Mouse (Mus musculus): ENCODE results near the gene Gm49486.
A peak's percentile ranks its signal among the peaks of the same experiment; 100 is the strongest.

Gm49486 gene

DNA sequence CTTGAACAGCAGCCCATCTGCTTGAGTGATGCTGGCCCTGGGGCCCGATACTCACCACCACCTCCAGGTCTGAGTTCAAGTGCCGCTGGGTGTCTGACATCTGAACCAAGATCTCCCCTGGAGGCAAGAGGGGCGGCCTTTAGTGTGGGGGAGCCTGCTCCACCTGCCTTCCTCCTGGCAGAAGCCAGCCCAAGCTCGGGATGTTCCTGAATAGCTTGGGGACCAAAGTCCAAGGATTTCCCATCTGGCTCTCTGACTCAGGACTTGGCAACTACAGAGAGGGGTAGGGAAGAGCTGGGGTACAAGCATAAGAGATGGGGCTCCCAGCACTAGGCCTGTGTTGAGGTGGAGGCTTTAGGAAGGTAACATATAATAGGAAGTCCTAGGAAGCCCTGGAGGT lies 54.2 kb downstream of the Gm49486 start:
- Histone ChIP-seq H3K4me3 (replicated peaks; ENCODE audit: low read length) (no peak overlapping the region), H3K4me1 (replicated peaks; ENCODE audit: low read depth, low read length) (peaks cover 47% of the 10 kb centered on the region), H3K27me3 (ENCODE audit: insufficient read depth, low read length) (no peaks in the 10 kb centered on the region), H3K36me3 (ENCODE audit: insufficient read depth, low read length) (peaks cover 28% of the 10 kb centered on the region), H3K9me3 (ENCODE audit: low read length) (no peaks in the 10 kb centered on the region)
- no peak for TF ChIP-seq CTCF (conservative IDR thresholded peaks at IDR 0.05; ENCODE audit: low read length)
- TF ChIP-seq NANOG (IDR thresholded peaks at IDR 0.05; ENCODE audit: borderline replicate concordance, low read length), result no peak
- TF ChIP-seq POU5F1 (IDR thresholded peaks at IDR 0.05; ENCODE audit: borderline replicate concordance, low read length), result no peak

DNA sequence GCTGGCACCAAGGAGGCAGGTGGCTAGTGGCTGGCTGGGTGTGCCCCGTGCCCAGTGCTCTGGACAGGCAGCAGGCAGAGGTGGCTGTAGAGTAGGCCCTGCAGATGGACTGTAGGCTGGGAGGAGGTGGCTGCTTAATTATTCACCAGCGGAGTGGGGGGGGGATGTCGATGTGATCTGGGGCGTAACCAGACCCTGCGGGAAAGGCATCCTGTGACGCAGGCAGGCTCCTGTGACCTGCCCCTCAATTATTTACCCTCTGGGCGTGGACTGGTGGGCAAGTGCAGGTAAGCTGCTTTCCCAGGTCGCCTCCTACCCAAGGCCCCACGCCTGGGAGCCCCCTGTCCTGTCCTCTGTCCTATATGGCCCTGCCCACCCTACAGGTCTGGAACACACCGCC lies 56.2 kb downstream of the Gm49486 start, which contains the start of gene Baiap2l2:
TSS of gene Baiap2l2 (minus strand) at position 139 of the 400 bp plus-strand sequence.
- Histone ChIP-seq H3K36me3 (ENCODE audit: insufficient read depth, low read length) (peaks cover 46% of the 10 kb centered on the region), H3K4me3 (replicated peaks; ENCODE audit: low read length) (no peak within 1 kb of the TSS)
- TF ChIP-seq NANOG (IDR thresholded peaks at IDR 0.05; ENCODE audit: borderline replicate concordance, low read length) (no peak), POU5F1 (IDR thresholded peaks at IDR 0.05; ENCODE audit: borderline replicate concordance, low read length) (no peak)

DNA sequence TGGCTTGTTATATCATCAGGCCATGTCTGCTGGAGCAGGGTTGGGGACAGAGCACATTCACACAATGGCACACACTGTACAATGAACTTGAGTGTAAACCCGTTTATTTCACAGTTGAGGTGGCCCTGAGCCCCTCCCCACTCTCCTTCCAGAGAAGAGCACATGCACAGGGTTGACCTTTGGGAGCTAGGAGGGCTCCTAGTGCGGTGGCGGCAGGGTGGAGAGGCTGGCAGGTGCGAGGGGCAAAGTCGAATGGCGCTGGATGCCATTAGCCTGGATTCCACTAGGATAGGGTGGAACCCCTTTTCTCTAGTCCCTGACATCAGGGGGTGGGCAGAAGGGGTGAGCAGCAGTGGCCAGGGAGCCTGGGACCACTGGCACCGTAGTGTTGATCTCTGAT lies 57.0 kb downstream of the Gm49486 start:
- H3K4me3 ChIP-seq (replicated peaks; ENCODE audit: low read length), result no peak overlapping the region
- H3K9me3 ChIP-seq (ENCODE audit: low read length), result no peaks in the 10 kb centered on the region
- TF ChIP-seq NANOG (IDR thresholded peaks at IDR 0.05; ENCODE audit: borderline replicate concordance, low read length) (no peak), CTCF (conservative IDR thresholded peaks at IDR 0.05; ENCODE audit: low read length) (no peak), POU5F1 (IDR thresholded peaks at IDR 0.05; ENCODE audit: borderline replicate concordance, low read length) (no peak)
- H3K27me3 ChIP-seq (ENCODE audit: insufficient read depth, low read length), result no peaks in the 10 kb centered on the region
- peaks cover 51% of the 10 kb centered on the region for H3K36me3 ChIP-seq (ENCODE audit: insufficient read depth, low read length)
- peaks cover 55% of the 10 kb centered on the region for H3K4me1 ChIP-seq (replicated peaks; ENCODE audit: low read depth, low read length)

More for the DNA sequence above, 56.2 kb downstream of the Gm49486 start, which contains the start of gene Baiap2l2:
- peaks cover 57% of the 10 kb centered on the region for H3K4me1 ChIP-seq (replicated peaks; ENCODE audit: low read depth, low read length)
- H3K9me3 ChIP-seq (ENCODE audit: low read length), result no peaks in the 10 kb centered on the region
- no peaks in the 10 kb centered on the region for H3K27me3 ChIP-seq (ENCODE audit: insufficient read depth, low read length)

DNA sequence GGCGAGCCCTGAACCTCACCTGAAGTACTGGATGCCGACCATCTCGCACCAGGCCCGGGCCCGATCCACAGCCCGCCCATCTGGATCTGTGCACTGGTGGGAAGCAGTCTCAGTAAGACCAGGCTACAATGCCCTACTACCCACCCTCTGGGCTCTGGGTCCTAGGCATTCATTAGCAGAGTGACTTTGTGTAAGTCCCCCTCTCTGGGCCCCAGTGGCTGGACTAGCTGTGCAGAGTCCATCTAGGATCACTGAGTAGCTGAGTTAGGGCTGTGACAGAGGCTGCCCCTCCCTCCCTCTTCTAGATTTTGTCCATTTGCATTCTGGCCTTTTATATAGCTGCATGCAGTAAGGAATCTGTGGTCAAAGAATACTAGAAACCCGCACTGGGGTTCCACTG lies 57.9 kb downstream of the Gm49486 start:
- Histone ChIP-seq H3K4me1 (replicated peaks; ENCODE audit: low read depth, low read length) (peaks cover 46% of the 10 kb centered on the region), H3K36me3 (ENCODE audit: insufficient read depth, low read length) (peaks cover 61% of the 10 kb centered on the region), H3K9me3 (ENCODE audit: low read length) (no peaks in the 10 kb centered on the region), H3K4me3 (replicated peaks; ENCODE audit: low read length) (no peak overlapping the region), H3K27me3 (ENCODE audit: insufficient read depth, low read length) (no peaks in the 10 kb centered on the region)
- TF ChIP-seq CTCF (conservative IDR thresholded peaks at IDR 0.05; ENCODE audit: low read length) (no peak), NANOG (IDR thresholded peaks at IDR 0.05; ENCODE audit: borderline replicate concordance, low read length) (no peak), POU5F1 (IDR thresholded peaks at IDR 0.05; ENCODE audit: borderline replicate concordance, low read length) (no peak)

DNA sequence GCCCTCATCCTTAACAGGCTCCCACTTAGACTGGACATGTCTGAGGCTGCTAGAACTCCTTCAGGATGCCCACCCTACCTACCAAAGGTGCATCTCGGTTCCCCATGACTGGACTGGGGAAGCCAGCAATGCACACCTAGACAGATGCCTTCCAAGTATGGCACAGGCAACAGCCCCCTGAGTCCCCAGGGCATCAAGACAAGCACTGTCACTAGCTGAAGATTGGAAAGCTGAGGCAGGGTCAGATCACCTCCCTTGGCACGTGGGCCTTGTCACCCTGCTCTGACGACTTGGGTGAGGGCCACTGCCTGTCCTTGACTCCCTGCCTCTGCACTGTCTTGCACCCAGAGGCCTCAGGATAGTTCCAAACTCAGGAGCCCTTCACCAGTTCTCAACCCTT lies 59.2 kb downstream of the Gm49486 start:
- TF ChIP-seq POU5F1 (IDR thresholded peaks at IDR 0.05; ENCODE audit: borderline replicate concordance, low read length), result no peak
- no peak for TF ChIP-seq CTCF (conservative IDR thresholded peaks at IDR 0.05; ENCODE audit: low read length)
- TF ChIP-seq NANOG (IDR thresholded peaks at IDR 0.05; ENCODE audit: borderline replicate concordance, low read length), result no peak
- Histone ChIP-seq H3K4me1 (replicated peaks; ENCODE audit: low read depth, low read length) (peaks cover 39% of the 10 kb centered on the region), H3K36me3 (ENCODE audit: insufficient read depth, low read length) (peaks cover 73% of the 10 kb centered on the region), H3K9me3 (ENCODE audit: low read length) (no peaks in the 10 kb centered on the region), H3K4me3 (replicated peaks; ENCODE audit: low read length) (no peak overlapping the region), H3K27me3 (ENCODE audit: insufficient read depth, low read length) (no peaks in the 10 kb centered on the region)

DNA sequence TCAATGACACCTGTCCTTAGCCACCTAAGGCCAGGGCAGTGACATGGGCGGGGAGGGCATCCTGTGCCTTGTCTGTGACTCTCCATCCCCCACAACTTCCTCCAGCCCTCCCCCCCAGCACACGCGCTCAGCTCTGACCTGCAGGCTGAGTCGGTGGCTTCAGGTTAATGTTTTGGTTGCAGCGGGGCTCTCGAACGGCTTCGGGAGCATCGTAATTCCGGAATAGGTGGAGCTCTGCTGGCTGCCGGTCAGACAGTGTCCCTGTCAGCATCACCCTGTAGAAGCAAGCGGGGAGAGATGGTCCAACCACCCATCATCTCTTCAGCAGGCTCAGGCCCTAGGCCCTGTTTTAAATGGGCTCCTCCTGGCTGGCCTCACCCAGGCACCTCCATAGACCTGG lies 60.2 kb downstream of the Gm49486 start:
- Histone ChIP-seq H3K4me3 (replicated peaks; ENCODE audit: low read length) (no peak overlapping the region), H3K9me3 (ENCODE audit: low read length) (no peaks in the 10 kb centered on the region), H3K4me1 (replicated peaks; ENCODE audit: low read depth, low read length) (peaks cover 32% of the 10 kb centered on the region), H3K36me3 (ENCODE audit: insufficient read depth, low read length) (peaks cover 83% of the 10 kb centered on the region), H3K27me3 (ENCODE audit: insufficient read depth, low read length) (no peaks in the 10 kb centered on the region)
- TF ChIP-seq NANOG (IDR thresholded peaks at IDR 0.05; ENCODE audit: borderline replicate concordance, low read length) (no peak), CTCF (conservative IDR thresholded peaks at IDR 0.05; ENCODE audit: low read length) (no peak), POU5F1 (IDR thresholded peaks at IDR 0.05; ENCODE audit: borderline replicate concordance, low read length) (no peak)

DNA sequence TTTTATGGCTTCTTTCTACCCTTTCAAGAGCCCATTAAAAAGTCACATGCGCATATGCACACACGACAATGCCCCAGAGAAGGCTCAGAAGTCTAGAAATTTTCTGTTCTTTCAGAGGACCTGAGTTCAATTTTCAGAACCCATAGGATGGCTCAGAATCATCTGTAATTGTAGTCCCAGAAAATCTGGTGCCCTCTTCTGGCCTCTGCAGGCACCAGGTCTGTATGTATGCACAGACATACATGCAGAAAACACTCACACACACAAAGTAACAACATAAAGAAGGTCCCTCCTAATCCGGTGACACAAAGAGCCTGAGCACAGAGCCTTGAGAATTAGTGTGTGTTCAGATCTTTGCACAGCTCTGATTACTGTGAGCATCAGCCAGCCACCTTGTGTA lies 61.1 kb downstream of the Gm49486 start:
- H3K4me3 ChIP-seq (replicated peaks; ENCODE audit: low read length), result no peak overlapping the region
- H3K9me3 ChIP-seq (ENCODE audit: low read length), result no peaks in the 10 kb centered on the region
- H3K36me3 ChIP-seq (ENCODE audit: insufficient read depth, low read length), result peaks cover 88% of the 10 kb centered on the region
- H3K27me3 ChIP-seq (ENCODE audit: insufficient read depth, low read length), result no peaks in the 10 kb centered on the region
- TF ChIP-seq POU5F1 (IDR thresholded peaks at IDR 0.05; ENCODE audit: borderline replicate concordance, low read length) (peak; percentile 75), NANOG (IDR thresholded peaks at IDR 0.05; ENCODE audit: borderline replicate concordance, low read length) (no peak), CTCF (conservative IDR thresholded peaks at IDR 0.05; ENCODE audit: low read length) (0 out of 2 replicates have a peak, but pooled peaks have one; percentile 9)
- H3K4me1 ChIP-seq (replicated peaks; ENCODE audit: low read depth, low read length), result peaks cover 26% of the 10 kb centered on the region

DNA sequence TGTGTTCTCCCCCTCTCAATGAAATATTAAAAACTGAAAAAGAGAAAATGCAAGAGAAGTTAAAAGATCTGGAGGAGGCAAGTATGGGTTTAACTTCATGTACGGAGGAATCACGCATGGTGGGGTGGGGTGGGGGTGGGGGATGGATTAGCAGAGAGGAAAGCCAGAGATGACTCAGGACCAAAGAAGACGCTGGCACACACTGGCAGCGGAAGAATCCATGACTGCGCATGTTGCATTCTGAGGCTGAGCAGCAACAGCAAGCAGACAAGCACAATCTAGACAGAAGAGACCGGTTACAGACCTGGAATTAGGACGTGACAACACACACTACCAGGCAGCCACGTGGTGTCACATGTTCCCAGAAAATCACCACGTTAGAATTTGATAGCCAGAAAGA lies 63.6 kb downstream of the Gm49486 start:
- Histone ChIP-seq H3K4me3 (replicated peaks; ENCODE audit: low read length) (no peak overlapping the region), H3K9me3 (ENCODE audit: low read length) (no peaks in the 10 kb centered on the region), H3K36me3 (ENCODE audit: insufficient read depth, low read length) (peaks cover 86% of the 10 kb centered on the region), H3K4me1 (replicated peaks; ENCODE audit: low read depth, low read length) (peaks cover 16% of the 10 kb centered on the region), H3K27me3 (ENCODE audit: insufficient read depth, low read length) (no peaks in the 10 kb centered on the region)
- TF ChIP-seq CTCF (conservative IDR thresholded peaks at IDR 0.05; ENCODE audit: low read length), result no peak
- TF ChIP-seq POU5F1 (IDR thresholded peaks at IDR 0.05; ENCODE audit: borderline replicate concordance, low read length), result no peak
- TF ChIP-seq NANOG (IDR thresholded peaks at IDR 0.05; ENCODE audit: borderline replicate concordance, low read length), result no peak

DNA sequence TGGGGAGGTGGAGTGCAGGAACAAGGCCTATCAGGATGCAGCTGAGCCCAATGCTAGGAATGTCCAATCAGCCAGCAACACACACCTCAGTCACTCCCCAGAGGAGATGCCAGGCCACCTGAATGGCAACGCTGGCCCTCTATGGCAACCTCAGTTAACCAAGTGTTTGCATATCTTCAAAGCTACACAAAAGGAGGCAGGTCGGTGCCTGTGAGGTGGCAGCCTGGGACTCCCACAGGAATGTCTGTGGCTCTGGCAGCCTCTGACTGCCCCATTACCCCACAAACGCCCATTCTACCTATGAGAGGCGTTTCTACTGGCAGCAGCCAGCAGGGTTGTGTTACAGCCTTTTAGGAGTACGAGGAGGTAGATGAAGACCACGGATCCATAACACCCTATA lies 69.4 kb downstream of the Gm49486 start:
- H3K9me3 ChIP-seq (ENCODE audit: low read length), result no peaks in the 10 kb centered on the region

More for the DNA sequence above, 69.4 kb downstream of the Gm49486 start:
- H3K36me3 ChIP-seq (ENCODE audit: insufficient read depth, low read length), result peaks cover 91% of the 10 kb centered on the region
- H3K4me1 ChIP-seq (replicated peaks; ENCODE audit: low read depth, low read length), result peaks cover 3% of the 10 kb centered on the region; the same call in 1 of the 2 replicates
- H3K27me3 ChIP-seq (ENCODE audit: insufficient read depth, low read length), result no peaks in the 10 kb centered on the region
- TF ChIP-seq CTCF (conservative IDR thresholded peaks at IDR 0.05; ENCODE audit: low read length) (no peak), NANOG (IDR thresholded peaks at IDR 0.05; ENCODE audit: borderline replicate concordance, low read length) (no peak), POU5F1 (IDR thresholded peaks at IDR 0.05; ENCODE audit: borderline replicate concordance, low read length) (no peak)
- H3K4me3 ChIP-seq (replicated peaks; ENCODE audit: low read length), result no peak overlapping the region

Measured in E14TG2a.4 (cell line).